Mouse (Mus musculus): ENCODE measurements around the gene Hgd. TPM values are rescaled to one million over a fixed set of nuclear protein-coding genes. Genes with fewer than 3 reads are reported as not detected.
A peak's percentile ranks its signal among the peaks of the same experiment; 100 is the strongest.

Gene Hgd
- polyA plus RNA-seq, 1 experiment, result not detected

- Histone ChIP-seq H3K4me3 (ENCODE audit: insufficient read depth, low read length) (no peak overlapping the region), H3K27ac (ENCODE audit: insufficient read depth, low read length) (no peak overlapping the region), H3K4me1 (ENCODE audit: control insufficient read depth, insufficient read depth, low read length) (no peaks in the 10 kb centered on the region)
- TF ChIP-seq POLR2A (IDR thresholded peaks at IDR 0.05; ENCODE audit: extremely low read depth, insufficient read depth, low read length), result no peak
- TF ChIP-seq CTCF (IDR thresholded peaks at IDR 0.05; ENCODE audit: extremely low read depth, insufficient read depth, low read length), result no peak
These were observed 4.6 kb upstream of the Hgd start for GRCm38 (mm10) chr16:37575325-37575724.

GRCm38 (mm10) chr16:37579591-37579990 is 362 bp upstream of the Hgd start:
- Histone ChIP-seq H3K27ac (ENCODE audit: insufficient read depth, low read length) (no peak overlapping the region), H3K4me3 (ENCODE audit: insufficient read depth, low read length) (no peak overlapping the region), H3K4me1 (ENCODE audit: control insufficient read depth, insufficient read depth, low read length) (peaks cover 2% of the 10 kb centered on the region; the same call in 1 of the 2 replicates)
- TF ChIP-seq CTCF (IDR thresholded peaks at IDR 0.05; ENCODE audit: extremely low read depth, insufficient read depth, low read length) (no peak), POLR2A (IDR thresholded peaks at IDR 0.05; ENCODE audit: extremely low read depth, insufficient read depth, low read length) (no peak)

GRCm38 (mm10) chr16:37580651-37581050 is 698 bp downstream of the Hgd start:
- Histone ChIP-seq H3K4me1 (ENCODE audit: control insufficient read depth, insufficient read depth, low read length) (peaks cover 2% of the 10 kb centered on the region; the same call in 1 of the 2 replicates), H3K4me3 (ENCODE audit: insufficient read depth, low read length) (no peak overlapping the region), H3K27ac (ENCODE audit: insufficient read depth, low read length) (no peak overlapping the region)
- TF ChIP-seq POLR2A (IDR thresholded peaks at IDR 0.05; ENCODE audit: extremely low read depth, insufficient read depth, low read length), result no peak
- TF ChIP-seq CTCF (IDR thresholded peaks at IDR 0.05; ENCODE audit: extremely low read depth, insufficient read depth, low read length), result no peak

GRCm38 (mm10) chr16:37581901-37582300 is 1.9 kb downstream of the Hgd start:
- no peak for TF ChIP-seq CTCF (IDR thresholded peaks at IDR 0.05; ENCODE audit: extremely low read depth, insufficient read depth, low read length)
- no peak for TF ChIP-seq POLR2A (IDR thresholded peaks at IDR 0.05; ENCODE audit: extremely low read depth, insufficient read depth, low read length)
- Histone ChIP-seq H3K4me1 (ENCODE audit: control insufficient read depth, insufficient read depth, low read length) (peaks cover 2% of the 10 kb centered on the region; the same call in 1 of the 2 replicates), H3K27ac (ENCODE audit: insufficient read depth, low read length) (no peak overlapping the region), H3K4me3 (ENCODE audit: insufficient read depth, low read length) (no peak overlapping the region)

- Histone ChIP-seq H3K4me1 (ENCODE audit: control insufficient read depth, insufficient read depth, low read length) (peaks cover 2% of the 10 kb centered on the region; the same call in 1 of the 2 replicates), H3K27ac (ENCODE audit: insufficient read depth, low read length) (no peak overlapping the region; the same call in 1 of the 2 replicates), H3K4me3 (ENCODE audit: insufficient read depth, low read length) (no peak overlapping the region)
- TF ChIP-seq POLR2A (IDR thresholded peaks at IDR 0.05; ENCODE audit: extremely low read depth, insufficient read depth, low read length), result no peak
- no peak for TF ChIP-seq CTCF (IDR thresholded peaks at IDR 0.05; ENCODE audit: extremely low read depth, insufficient read depth, low read length)
These were observed 3.4 kb downstream of the Hgd start for GRCm38 (mm10) chr16:37583306-37583705.

GRCm38 (mm10) chr16:37583801-37584200 is 3.8 kb downstream of the Hgd start:
- H3K4me3 ChIP-seq (ENCODE audit: insufficient read depth, low read length), result no peak overlapping the region
- H3K27ac ChIP-seq (ENCODE audit: insufficient read depth, low read length), result peak overlapping the region; percentile 96
- TF ChIP-seq POLR2A (IDR thresholded peaks at IDR 0.05; ENCODE audit: extremely low read depth, insufficient read depth, low read length), result no peak
- TF ChIP-seq CTCF (IDR thresholded peaks at IDR 0.05; ENCODE audit: extremely low read depth, insufficient read depth, low read length), result no peak
- peaks cover 2% of the 10 kb centered on the region; the same call in 1 of the 2 replicates for H3K4me1 ChIP-seq (ENCODE audit: control insufficient read depth, insufficient read depth, low read length)

- H3K4me1 ChIP-seq (ENCODE audit: control insufficient read depth, insufficient read depth, low read length), result peaks cover 2% of the 10 kb centered on the region; the same call in 1 of the 2 replicates
- peak overlapping the region; percentile 96 for H3K27ac ChIP-seq (ENCODE audit: insufficient read depth, low read length)
- TF ChIP-seq POLR2A (IDR thresholded peaks at IDR 0.05; ENCODE audit: extremely low read depth, insufficient read depth, low read length), result 0 out of 2 replicates have a peak, but pooled peaks have one; percentile 12
- TF ChIP-seq CTCF (IDR thresholded peaks at IDR 0.05; ENCODE audit: extremely low read depth, insufficient read depth, low read length), result no peak
- H3K4me3 ChIP-seq (ENCODE audit: insufficient read depth, low read length), result no peak overlapping the region
These were observed 4.5 kb downstream of the Hgd start for GRCm38 (mm10) chr16:37584218-37585035.

- Histone ChIP-seq H3K4me3 (ENCODE audit: insufficient read depth, low read length) (no peak overlapping the region), H3K27ac (ENCODE audit: insufficient read depth, low read length) (no peak overlapping the region), H3K4me1 (ENCODE audit: control insufficient read depth, insufficient read depth, low read length) (peaks cover 2% of the 10 kb centered on the region; the same call in 1 of the 2 replicates)
- no peak for TF ChIP-seq CTCF (IDR thresholded peaks at IDR 0.05; ENCODE audit: extremely low read depth, insufficient read depth, low read length)
These were observed 5.2 kb downstream of the Hgd start for GRCm38 (mm10) chr16:37585129-37585563.

GRCm38 (mm10) chr16:37590921-37591320 is 11.0 kb downstream of the Hgd start:
- TF ChIP-seq POLR2A (IDR thresholded peaks at IDR 0.05; ENCODE audit: extremely low read depth, insufficient read depth, low read length) (no peak), CTCF (IDR thresholded peaks at IDR 0.05; ENCODE audit: extremely low read depth, insufficient read depth, low read length) (no peak)
- H3K4me3 ChIP-seq (ENCODE audit: insufficient read depth, low read length), result no peak overlapping the region
- no peak overlapping the region for H3K27ac ChIP-seq (ENCODE audit: insufficient read depth, low read length)
- no peaks in the 10 kb centered on the region for H3K4me1 ChIP-seq (ENCODE audit: control insufficient read depth, insufficient read depth, low read length)

GRCm38 (mm10) chr16:37591551-37591950 is 11.6 kb downstream of the Hgd start:
- no peak overlapping the region for H3K4me3 ChIP-seq (ENCODE audit: insufficient read depth, low read length)
- TF ChIP-seq POLR2A (IDR thresholded peaks at IDR 0.05; ENCODE audit: extremely low read depth, insufficient read depth, low read length) (no peak), CTCF (IDR thresholded peaks at IDR 0.05; ENCODE audit: extremely low read depth, insufficient read depth, low read length) (no peak)
- H3K27ac ChIP-seq (ENCODE audit: insufficient read depth, low read length), result no peak overlapping the region
- H3K4me1 ChIP-seq (ENCODE audit: control insufficient read depth, insufficient read depth, low read length), result no peaks in the 10 kb centered on the region
